Mouse (Mus musculus) liver, adult 2 months (tissue): ENCODE results near the gene Hsd11b2. TPM values are rescaled to one million over a fixed set of nuclear protein-coding genes. Genes with fewer than 3 reads are reported as not detected.
A peak's percentile ranks its signal among the peaks of the same experiment; 100 is the strongest.

Source experiments
- DNase-seq: peaks from one replicate; pipeline ENCODE4 v3.0.0-alpha.2; 2011; ENCODE audit warnings: low read depth, low spot score; ENCODE audit errors: extremely low read depth
- H3K27ac ChIP-seq: fragments of 200-500 bp; replicated peaks from 2 replicates; pipeline ENCODE4 v1.5.1; 2012; ENCODE audit warnings: low read depth, mild to moderate bottlenecking, control low read depth, inconsistent platforms, low read length; ENCODE audit not compliant: insufficient read depth
- H3K27me3 ChIP-seq: fragments of 200-500 bp; 2 replicates; pipeline ENCODE4 v1.6.1; 2012; ENCODE audit warnings: mild to moderate bottlenecking, moderate library complexity, low read length, inconsistent platforms; ENCODE audit not compliant: control insufficient read depth, insufficient read depth
- H3K36me3 ChIP-seq: fragments of 200-500 bp; 2 replicates; pipeline ENCODE4 v1.6.1; 2012; ENCODE audit warnings: low read length, inconsistent platforms; ENCODE audit not compliant: control insufficient read depth, insufficient read depth
- H3K4me1 ChIP-seq: fragments of 200-500 bp; 2 replicates; pipeline ENCODE4 v1.6.1; 2011; ENCODE audit warnings: low read length; ENCODE audit not compliant: control insufficient read depth, insufficient read depth
- H3K4me3 ChIP-seq: fragments of 200-500 bp; 2 replicates; pipeline ENCODE4 v1.5.1; 2011; ENCODE audit warnings: low read depth, mild to moderate bottlenecking, control low read depth, low read length, moderate library complexity; ENCODE audit not compliant: insufficient read depth
- H3K79me2 ChIP-seq: fragments of 200-500 bp; 2 replicates; pipeline ENCODE4 v1.6.1; 2012; ENCODE audit warnings: inconsistent platforms, mild to moderate bottlenecking, low read length, moderate library complexity; ENCODE audit not compliant: control insufficient read depth, insufficient read depth
- H3K9ac ChIP-seq: fragments of 200-500 bp; 2 replicates; pipeline ENCODE4 v1.6.1; 2012; ENCODE audit warnings: low read depth, mild to moderate bottlenecking, control low read depth, inconsistent platforms, low read length
- CTCF ChIP-seq: fragments of 200-500 bp; IDR thresholded peaks from 2 replicates; pipeline ENCODE4 v1.5.1; 2011; ENCODE audit warnings: low read depth, low read length, control low read depth
- POLR2A ChIP-seq: fragments of 200-500 bp; IDR thresholded peaks from 2 replicates; pipeline ENCODE4 v1.6.1; 2011; ENCODE audit warnings: low read length, control low read depth; ENCODE audit not compliant: insufficient read depth; ENCODE audit errors: extremely low read depth
- WGBS: fragments of 180-500 bp; shearing (Covaris S2); methylation state at CpG from one replicate; pipeline ENCODE4 v1.1.7; 2018; 5-methylcytosine and 5-hydroxymethylcytosine counted together
- polyA plus RNA-seq: library from polyadenylated mRNA; depleted of rRNA; stranded (reverse); fragments of >200 nt; gene quantifications from 2 replicates; pipeline ENCODE4 v1.2.3, GENCODE M21; 2012
- total RNA-seq: library from RNA; depleted of rRNA; stranded (reverse); fragments of >200 nt; gene quantifications from 2 replicates; pipeline ENCODE4 v1.2.3, GENCODE M21; 2014

The Hsd11b2 gene
- total and polyA plus RNA-seq, 2 experiments = 0.09 TPM; not detected in 1

GRCm38 (mm10) chr8:105533439-105533838 is 14.9 kb downstream of the Hsd11b2 start:
- WGBS = 44% methylated on average over 2 of the region's 2 CpGs
- no peak for TF ChIP-seq CTCF
- TF ChIP-seq POLR2A = no peak
- Histone ChIP-seq H3K9ac (no peak overlapping the region), H3K36me3 (peaks cover 19% of the 10 kb centered on the region), H3K27me3 (no peaks in the 10 kb centered on the region), H3K4me1 (no peaks in the 10 kb centered on the region; the same call in 1 of the 2 replicates), H3K4me3 (no peak overlapping the region), H3K79me2 (no peaks in the 10 kb centered on the region), H3K27ac (0 out of 2 replicates have a peak overlapping the region, but pooled peaks have one; percentile 7)
- no peak for DNase-seq

- no peak for DNase-seq
- Histone ChIP-seq H3K4me3 (no peak overlapping the region), H3K27me3 (no peaks in the 10 kb centered on the region), H3K79me2 (0 out of 2 replicates have a peak, but pooled peaks cover under 1% of the 10 kb centered on the region), H3K27ac (no peak overlapping the region), H3K36me3 (peaks cover 24% of the 10 kb centered on the region), H3K4me1 (no peaks in the 10 kb centered on the region; the same call in 1 of the 2 replicates), H3K9ac (no peak overlapping the region)
- TF ChIP-seq CTCF = peak; percentile 84
- TF ChIP-seq POLR2A = no peak
- WGBS = 13% methylated on average over 1 of the region's 1 CpGs
Observed at GRCm38 (mm10) chr8:105533892-105534329, 15.4 kb downstream of the Hsd11b2 start.

GRCm38 (mm10) chr8:105536546-105536945 is 18.0 kb downstream of the Hsd11b2 start:
- H3K27me3 ChIP-seq = no peaks in the 10 kb centered on the region
- H3K27ac ChIP-seq = no peak overlapping the region
- no peak overlapping the region for H3K4me3 ChIP-seq
- H3K4me1 ChIP-seq = no peaks in the 10 kb centered on the region; the same call in 1 of the 2 replicates
- DNase-seq = no peak
- H3K36me3 ChIP-seq = peaks cover 32% of the 10 kb centered on the region
- TF ChIP-seq POLR2A (no peak), CTCF (no peak)
- no peak overlapping the region for H3K9ac ChIP-seq
- peaks cover 6% of the 10 kb centered on the region; the same call in 1 of the 2 replicates for H3K79me2 ChIP-seq
- 93% methylated on average over 3 of the region's 3 CpGs for WGBS

- H3K27ac ChIP-seq = no peak overlapping the region
Observed at GRCm38 (mm10) chr8:105537011-105537677, 18.6 kb downstream of the Hsd11b2 start.

GRCm38 (mm10) chr8:105538940-105539339 is 20.4 kb downstream of the Hsd11b2 start:
- WGBS = 96% methylated on average over 4 of the region's 4 CpGs
- Histone ChIP-seq H3K36me3 (peaks cover 32% of the 10 kb centered on the region), H3K27ac (no peak overlapping the region), H3K27me3 (no peaks in the 10 kb centered on the region), H3K79me2 (peaks cover 9% of the 10 kb centered on the region; the same call in 1 of the 2 replicates), H3K9ac (no peak overlapping the region), H3K4me3 (no peak overlapping the region), H3K4me1 (peaks cover 2% of the 10 kb centered on the region)
- no peak for DNase-seq
- TF ChIP-seq CTCF (no peak), POLR2A (no peak)

More at GRCm38 (mm10) chr8:105537011-105537677, 18.6 kb downstream of the Hsd11b2 start:
- DNase-seq = no peak
- TF ChIP-seq POLR2A = no peak
- Histone ChIP-seq H3K4me3 (no peak overlapping the region), H3K27me3 (no peaks in the 10 kb centered on the region), H3K9ac (no peak overlapping the region), H3K36me3 (peaks cover 35% of the 10 kb centered on the region), H3K79me2 (peaks cover 6% of the 10 kb centered on the region; the same call in 1 of the 2 replicates), H3K4me1 (no peaks in the 10 kb centered on the region; the same call in 1 of the 2 replicates)
- 77% methylated on average over 6 of the region's 6 CpGs for WGBS

GRCm38 (mm10) chr8:105542032-105542656 is 23.6 kb downstream of the Hsd11b2 start:
- Histone ChIP-seq H3K4me3 (no peak overlapping the region), H3K79me2 (peaks cover 27% of the 10 kb centered on the region; the same call in 1 of the 2 replicates), H3K9ac (no peak overlapping the region), H3K36me3 (peaks cover 28% of the 10 kb centered on the region), H3K27ac (no peak overlapping the region), H3K27me3 (no peaks in the 10 kb centered on the region), H3K4me1 (peaks cover 20% of the 10 kb centered on the region)
- DNase-seq = no peak
- TF ChIP-seq CTCF = no peak
- TF ChIP-seq POLR2A = no peak
- WGBS = 95% methylated on average over 3 of the region's 3 CpGs
